Mouse (Mus musculus): ENCODE data around the gene Blzf1. TPM values are rescaled to one million over a fixed set of nuclear protein-coding genes. Genes with fewer than 3 reads are reported as not detected.
A peak's percentile ranks its signal among the peaks of the same experiment; 100 is the strongest.

The Blzf1 gene
- polyA plus RNA-seq, 1 experiment from 2014 or later, result 50.5 TPM

DNA sequence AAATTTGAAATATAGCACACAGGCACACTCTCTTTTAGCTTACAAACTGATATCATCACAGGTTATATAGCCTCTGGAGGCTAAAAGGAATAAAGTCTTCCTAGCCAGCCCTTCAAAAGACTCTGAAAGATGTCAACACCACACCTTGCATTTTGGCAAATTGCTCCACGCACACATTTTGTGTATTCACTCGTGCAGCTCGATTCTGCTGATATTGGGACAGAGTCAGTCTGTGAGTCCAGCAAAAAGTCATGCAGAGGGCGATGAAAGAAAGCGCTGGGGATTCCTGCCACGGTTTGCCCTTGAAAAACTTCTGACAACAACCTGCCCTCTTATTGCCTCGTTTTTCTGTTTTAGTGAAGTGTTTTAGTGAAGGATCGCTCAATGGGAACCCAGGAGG is 59.8 kb downstream of the Blzf1 start:
- peak overlapping the region; percentile 48 for H3K9ac ChIP-seq (ENCODE audit: low read length)
- no peaks in the 10 kb centered on the region for H3K9me3 ChIP-seq (ENCODE audit: control insufficient read depth, low read length)
- no peak for DNase-seq (ENCODE audit: low spot score)
- no peaks in the 10 kb centered on the region for H3K27me3 ChIP-seq (ENCODE audit: control insufficient read depth, insufficient read depth, low read length)
- 52% methylated on average over 8 of the region's 8 CpGs for WGBS
- H3K36me3 ChIP-seq (ENCODE audit: control insufficient read depth, insufficient read depth, low read length), result no peaks in the 10 kb centered on the region
- ATAC-seq (ENCODE audit: low FRiP score, low TSS enrichment), result no peak
- peak overlapping the region; percentile 44; the same call in 1 of the 2 replicates for H3K4me2 ChIP-seq (replicated peaks; ENCODE audit: low read depth)
- H3K27ac ChIP-seq (replicated peaks), result peak overlapping the region; percentile 79
- H3K4me1 ChIP-seq (replicated peaks; ENCODE audit: control insufficient read depth, insufficient read depth), result no peaks in the 10 kb centered on the region; the same call in none of the 2 replicates
- H3K4me3 ChIP-seq (ENCODE audit: low read depth, low read length), result no peak overlapping the region
- TF ChIP-seq CTCF (IDR thresholded peaks at IDR 0.05; ENCODE audit: low read depth) (no peak), EP300 (optimal IDR thresholded peaks at IDR 0.05) (no peak)

DNA sequence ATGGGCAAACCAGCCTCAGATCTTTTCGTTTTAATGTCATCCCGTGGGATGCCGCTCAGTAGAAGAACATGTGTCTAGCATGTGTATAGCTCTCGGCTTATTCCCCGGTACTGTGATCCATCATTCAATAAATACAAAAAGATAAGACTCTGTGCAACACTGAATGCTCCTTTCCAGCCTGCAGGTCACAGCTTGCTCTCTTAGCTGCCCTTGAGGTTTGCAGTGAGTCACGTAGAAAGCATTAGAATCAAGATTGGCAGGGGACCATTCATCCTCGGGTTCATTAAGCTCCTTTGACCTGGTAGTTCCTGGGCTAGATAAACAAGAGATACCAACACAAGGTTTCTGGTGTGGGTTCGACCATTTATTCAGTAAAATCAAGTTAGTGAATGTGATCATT is 64.5 kb downstream of the Blzf1 start:
- TF ChIP-seq EP300 (optimal IDR thresholded peaks at IDR 0.05) (no peak), CTCF (IDR thresholded peaks at IDR 0.05; ENCODE audit: low read depth) (no peak)
- Histone ChIP-seq H3K27ac (replicated peaks) (no peak overlapping the region), H3K9me3 (ENCODE audit: control insufficient read depth, low read length) (no peaks in the 10 kb centered on the region), H3K27me3 (ENCODE audit: control insufficient read depth, insufficient read depth, low read length) (no peaks in the 10 kb centered on the region), H3K36me3 (ENCODE audit: control insufficient read depth, insufficient read depth, low read length) (no peaks in the 10 kb centered on the region), H3K4me1 (replicated peaks; ENCODE audit: control insufficient read depth, insufficient read depth) (no peaks in the 10 kb centered on the region), H3K4me2 (replicated peaks; ENCODE audit: low read depth) (no peak overlapping the region), H3K4me3 (ENCODE audit: low read depth, low read length) (no peak overlapping the region), H3K9ac (ENCODE audit: low read length) (no peak overlapping the region)
- DNase-seq (ENCODE audit: low spot score) (no peak), ATAC-seq (ENCODE audit: low FRiP score, low TSS enrichment) (peak; percentile 78)
- 44% methylated on average over 8 of the region's 8 CpGs for WGBS

DNA sequence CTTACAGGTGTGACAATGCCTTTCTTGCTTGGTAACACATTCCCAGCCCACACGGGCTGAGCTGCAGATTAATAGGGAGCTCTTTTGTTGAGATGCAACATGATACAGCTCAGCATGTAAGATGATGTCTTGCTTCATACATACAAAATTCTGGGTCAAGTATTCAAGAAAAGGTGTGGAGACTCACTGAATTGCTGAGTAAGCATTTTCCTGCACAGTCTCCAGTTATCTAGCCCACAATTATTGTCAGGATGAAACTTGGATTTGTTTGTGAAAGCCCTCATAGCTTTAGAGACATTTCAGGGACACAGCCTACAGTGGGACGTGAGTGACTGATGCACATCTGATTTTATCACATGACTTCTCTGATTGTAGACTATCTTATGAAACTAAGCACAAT is 65.8 kb downstream of the Blzf1 start:
- Histone ChIP-seq H3K4me3 (ENCODE audit: low read depth, low read length) (no peak overlapping the region), H3K4me2 (replicated peaks; ENCODE audit: low read depth) (no peak overlapping the region), H3K36me3 (ENCODE audit: control insufficient read depth, insufficient read depth, low read length) (no peaks in the 10 kb centered on the region), H3K27me3 (ENCODE audit: control insufficient read depth, insufficient read depth, low read length) (no peaks in the 10 kb centered on the region), H3K4me1 (replicated peaks; ENCODE audit: control insufficient read depth, insufficient read depth) (no peaks in the 10 kb centered on the region), H3K27ac (replicated peaks) (no peak overlapping the region), H3K9me3 (ENCODE audit: control insufficient read depth, low read length) (no peaks in the 10 kb centered on the region), H3K9ac (ENCODE audit: low read length) (no peak overlapping the region)
- no peak for DNase-seq (ENCODE audit: low spot score)
- ATAC-seq (ENCODE audit: low FRiP score, low TSS enrichment), result no peak
- no peak for TF ChIP-seq CTCF (IDR thresholded peaks at IDR 0.05; ENCODE audit: low read depth)
- no peak for TF ChIP-seq EP300 (optimal IDR thresholded peaks at IDR 0.05)
- 69% methylated on average over 2 of the region's 2 CpGs for WGBS

Other genes starting within 250 kb of the Blzf1 start
- gene Sell, start 245.5 kb downstream of the Blzf1 start, polyA plus RNA-seq (2015; fragmentation: Nextera tagmentation; extraction: Ambion mirVana), result 0.08 and 0.21 TPM in 2 replicates
- gene Selp, start 192.2 kb downstream of the Blzf1 start, polyA plus RNA-seq (2015; fragmentation: Nextera tagmentation; extraction: Ambion mirVana), result 0.41 and 0.62 TPM in 2 replicates
- gene F5, start 155.7 kb downstream of the Blzf1 start, polyA plus RNA-seq (2015; fragmentation: Nextera tagmentation; extraction: Ambion mirVana), result 1.5 and 1.6 TPM in 2 replicates
- gene Slc19a2, start 58.4 kb downstream of the Blzf1 start, polyA plus RNA-seq (2015; fragmentation: Nextera tagmentation; extraction: Ambion mirVana), result 14.8 and 15.3 TPM in 2 replicates
- gene Ccdc181, start 31.9 kb downstream of the Blzf1 start, polyA plus RNA-seq (2015; fragmentation: Nextera tagmentation; extraction: Ambion mirVana), result 7.5 and 8.6 TPM in 2 replicates
- 14.9 and 17.8 TPM in 2 replicates for gene Nme7, start 3.4 kb downstream of the Blzf1 start, polyA plus RNA-seq (2015; fragmentation: Nextera tagmentation; extraction: Ambion mirVana)
- 213 and 222 TPM in 2 replicates for gene Atp1b1, start 150.9 kb upstream of the Blzf1 start, polyA plus RNA-seq (2015; fragmentation: Nextera tagmentation; extraction: Ambion mirVana)

Measured in stomach, postnatal 0 days (tissue).